Mouse (Mus musculus) spleen, adult 2 months (tissue): ENCODE measurements around the gene Ergic3.

Experiments
- CTCF ChIP-seq: fragments of 200-500 bp; IDR thresholded peaks from 2 replicates; pipeline ENCODE4 v1.5.1; 2011; ENCODE audit warnings: mild to moderate bottlenecking, inconsistent platforms; ENCODE audit not compliant: insufficient read depth, insufficient read length, insufficient replicate concordance; ENCODE audit errors: extremely low read depth
- POLR2A ChIP-seq: fragments of 200-500 bp; IDR thresholded peaks from 2 replicates; pipeline ENCODE4 v1.6.1; 2011; ENCODE audit warnings: low read depth, low read length, inconsistent platforms

DNA sequence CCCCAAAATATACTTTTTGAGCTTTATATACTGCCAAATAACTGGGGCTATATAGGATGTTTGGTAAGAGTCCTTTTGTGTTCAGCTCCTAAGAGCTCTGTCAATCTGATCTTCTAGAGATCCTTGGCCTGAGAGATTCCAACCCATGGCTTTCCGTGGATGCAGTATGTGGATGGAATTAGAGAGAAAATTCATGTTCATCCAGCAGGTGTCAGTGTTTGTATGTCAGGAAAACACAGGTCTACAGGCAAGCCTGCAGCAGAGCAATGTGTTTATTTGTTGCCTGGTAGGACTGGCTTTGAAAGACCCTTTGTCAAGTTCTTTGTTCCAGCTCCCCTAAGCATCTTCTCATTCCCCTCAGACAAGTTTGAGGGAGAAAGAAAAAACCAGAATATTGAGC lies 44.9 kb upstream of the Ergic3 start:
- TF ChIP-seq CTCF (no peak), POLR2A (no peak)
